Mouse (Mus musculus) monocyte, adult 2 months (primary cell): ENCODE data around the gene Ubqln4.
A peak's percentile ranks its signal among the peaks of the same experiment; 100 is the strongest.

Experiments
- DNase-seq, 2 experiments: peaks; one replicate each; pipeline ENCODE4 v3.0.0; 2022; ENCODE audit warnings: low spot score in 2 of 2, low read depth in 1 of 2

Ubqln4 gene

GRCm38 (mm10) chr3:88525021-88525420, 28.5 kb upstream of the Ubqln4 start:
- no peak for DNase-seq

DNA sequence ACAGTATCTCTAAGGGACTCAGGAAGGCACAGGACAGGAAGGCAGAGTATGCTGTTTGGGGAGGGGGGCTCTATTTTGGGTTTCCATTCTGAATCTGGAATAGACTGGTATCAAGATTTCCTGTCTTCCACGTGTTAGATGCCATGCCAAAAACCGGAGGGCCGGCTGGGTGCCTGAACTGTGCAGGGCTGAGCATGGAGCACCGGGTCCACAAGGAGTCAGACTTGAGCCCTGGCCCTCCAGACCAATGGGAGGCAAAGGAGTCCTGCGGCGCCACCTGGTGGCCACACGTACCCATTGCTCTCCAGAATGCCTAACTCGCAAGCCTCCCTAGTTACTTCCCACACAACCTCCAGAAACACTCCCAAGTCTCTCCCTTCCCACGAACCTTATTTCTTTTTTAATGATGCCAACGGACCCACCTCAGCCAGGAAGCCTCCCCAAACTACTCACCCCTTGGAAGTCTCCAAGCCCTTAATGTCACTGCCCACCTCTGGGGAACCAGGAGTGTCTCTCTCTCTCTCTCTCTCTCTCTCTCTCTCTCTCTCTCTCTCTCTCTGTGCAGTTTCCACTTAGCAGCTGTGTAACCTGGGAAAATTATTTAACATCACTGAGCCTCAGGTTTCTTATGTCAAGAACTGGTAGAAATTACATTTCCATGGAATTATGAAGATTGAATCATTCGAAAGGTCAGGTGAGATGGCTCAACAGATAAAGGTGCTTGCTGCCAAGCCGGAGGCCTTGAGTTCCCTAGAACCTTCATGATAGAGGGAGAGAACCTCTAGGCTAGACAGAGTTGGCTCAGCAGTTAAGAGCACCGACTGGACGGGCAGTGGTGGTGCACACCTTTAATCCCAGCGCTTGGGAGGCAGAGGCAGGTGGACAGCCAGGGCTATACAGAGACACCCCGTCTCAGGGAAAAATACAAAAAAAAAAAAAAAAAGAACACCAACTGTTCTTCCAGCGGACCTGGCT, 27.1 kb upstream of the Ubqln4 start:
- peak; percentile 73 to 74 for DNase-seq

DNA sequence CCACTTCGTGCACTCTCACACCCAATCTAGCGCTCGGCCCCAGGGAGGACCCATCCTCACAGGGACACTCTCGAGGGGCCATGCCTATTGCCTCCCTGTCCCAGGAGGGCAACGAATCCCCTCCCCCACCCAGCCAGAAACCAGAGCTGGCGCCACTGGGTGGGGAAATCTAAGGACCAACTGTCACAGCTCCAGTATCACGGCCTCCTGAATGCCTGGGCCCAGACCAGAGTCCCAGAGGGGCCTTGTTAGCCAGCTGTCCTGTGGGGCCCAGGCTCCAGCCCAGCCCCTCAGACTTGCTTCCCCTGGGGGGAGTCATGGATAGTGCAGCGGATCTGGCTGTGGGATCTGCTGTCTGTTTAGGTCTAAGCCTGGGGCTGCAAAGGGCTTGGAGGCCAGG, 26.0 kb upstream of the Ubqln4 start:
- no peak for DNase-seq

DNA sequence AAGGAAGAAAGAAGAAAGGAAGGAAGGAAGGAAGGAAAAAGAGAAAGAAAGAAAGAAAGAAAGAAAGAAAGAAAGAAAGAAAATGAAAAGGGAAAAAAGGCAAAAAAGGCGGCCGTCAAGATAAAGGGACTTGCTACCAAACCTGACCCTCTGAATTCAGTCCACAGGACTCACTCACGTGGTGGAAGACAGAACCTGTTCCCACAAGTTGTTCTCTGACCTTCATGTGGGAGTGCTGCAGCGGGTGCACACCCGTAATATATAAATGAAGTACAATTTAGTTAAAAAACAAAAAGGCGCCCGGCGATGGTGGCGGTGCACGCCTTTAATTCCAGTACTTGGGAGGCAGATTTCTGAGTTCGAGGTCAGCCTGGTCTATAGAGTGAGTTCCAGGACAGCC, 24.9 kb upstream of the Ubqln4 start:
- no peak for DNase-seq

GRCm38 (mm10) chr3:88529204-88530000, 24.2 kb upstream of the Ubqln4 start:
- DNase-seq = no peak

GRCm38 (mm10) chr3:88530082-88530864, 23.3 kb upstream of the Ubqln4 start:
- DNase-seq = no peak

GRCm38 (mm10) chr3:88531348-88532298, 21.9 kb upstream of the Ubqln4 start:
- DNase-seq = peak in 1 of 2 experiments; percentile 64

GRCm38 (mm10) chr3:88532299-88532674, 21.3 kb upstream of the Ubqln4 start, which contains the start of gene Mex3a:
Gene Mex3a (plus strand): TSS chr3:88532395.
- no peak for DNase-seq

DNA sequence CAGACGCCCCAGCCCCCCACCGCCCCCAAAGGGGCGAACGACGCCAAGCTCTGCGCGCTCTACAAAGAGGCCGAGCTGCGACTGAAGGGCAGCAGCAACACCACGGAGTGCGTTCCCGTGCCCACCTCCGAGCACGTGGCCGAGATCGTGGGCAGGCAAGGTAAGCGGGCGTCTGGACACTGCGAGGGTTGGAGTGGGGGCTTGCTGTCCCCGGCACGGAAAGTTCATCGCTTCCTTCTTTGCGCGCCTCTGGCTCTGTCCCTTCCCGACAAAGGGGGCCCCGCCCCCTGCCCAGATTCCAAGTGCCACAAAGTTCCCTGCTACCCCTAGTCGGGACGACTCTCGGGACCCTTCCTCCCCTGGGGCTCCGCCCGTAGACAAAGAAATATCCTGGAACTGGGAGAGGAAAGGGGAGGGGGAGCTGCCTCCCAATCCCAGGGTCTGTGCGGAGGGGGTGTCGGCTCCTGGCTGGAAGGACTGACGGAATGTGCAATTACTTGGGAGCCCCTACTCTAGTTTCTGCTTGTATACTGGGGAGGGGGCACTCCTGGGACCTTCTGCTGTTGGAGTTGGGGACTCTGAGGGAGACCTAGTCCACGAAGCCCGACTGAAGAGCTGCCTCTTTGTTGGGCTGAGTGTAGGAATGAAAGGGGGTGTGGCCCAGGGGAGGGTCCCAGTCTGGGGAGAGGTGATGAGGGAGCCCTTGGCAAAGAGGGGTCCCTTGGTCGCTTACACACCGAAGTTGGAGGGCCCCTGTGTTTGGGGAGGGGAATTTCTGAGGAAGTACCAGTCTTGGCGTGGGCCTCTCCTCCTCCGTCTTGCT, 20.7 kb upstream of the Ubqln4 start:
- DNase-seq = no peak

- DNase-seq = no peak
Measured at GRCm38 (mm10) chr3:88533706-88534105, 19.9 kb upstream of the Ubqln4 start.

DNA sequence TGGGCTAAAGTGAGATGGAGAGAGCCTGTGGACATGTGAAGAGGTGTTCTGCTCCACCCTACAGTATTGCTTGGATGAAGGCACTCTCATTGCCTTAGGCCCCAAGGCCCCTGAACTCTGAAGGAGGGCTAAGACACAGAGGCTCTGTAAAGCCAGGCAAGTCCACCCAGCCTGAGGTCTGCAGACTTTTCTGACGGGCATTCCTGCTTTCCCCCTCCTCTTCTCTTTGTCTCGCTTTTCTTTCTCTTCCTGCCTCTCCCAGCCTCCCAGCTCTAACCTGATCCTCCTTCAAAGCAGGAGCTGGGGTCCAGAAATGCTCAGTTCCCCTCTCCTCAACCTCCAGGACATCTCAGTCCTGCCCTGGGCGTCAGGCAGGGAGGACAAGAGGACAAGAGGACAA, 18.6 kb upstream of the Ubqln4 start:
- DNase-seq = no peak

- no peak for DNase-seq
Measured at GRCm38 (mm10) chr3:88535527-88535926, 18.0 kb upstream of the Ubqln4 start.

- no peak for DNase-seq
Measured at GRCm38 (mm10) chr3:88536103-88536930, 17.2 kb upstream of the Ubqln4 start.

- DNase-seq = no peak
Measured at GRCm38 (mm10) chr3:88537146-88537545, 16.4 kb upstream of the Ubqln4 start.

- no peak for DNase-seq
Measured at GRCm38 (mm10) chr3:88538271-88539145, 15.1 kb upstream of the Ubqln4 start.

DNA sequence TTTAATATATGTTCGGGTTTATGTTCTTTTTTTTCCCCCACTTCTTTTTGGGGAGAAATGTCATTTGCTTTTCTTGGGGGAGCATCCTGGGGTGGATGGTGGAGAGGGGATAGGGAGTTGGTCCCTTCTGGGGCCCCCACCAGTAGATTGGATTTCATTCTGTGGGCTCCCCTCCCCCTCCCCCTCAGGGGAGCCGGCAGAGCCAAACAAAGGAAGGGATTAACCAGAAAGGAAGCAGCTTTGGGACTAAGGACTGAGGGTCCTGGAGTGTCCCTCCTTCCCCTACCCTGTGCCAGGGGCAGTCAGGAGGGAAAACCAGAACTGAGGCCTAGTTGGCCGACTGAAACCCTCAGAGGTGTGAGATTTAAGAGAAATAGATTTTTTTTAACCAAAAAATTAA, 14.2 kb upstream of the Ubqln4 start:
- no peak for DNase-seq

GRCm38 (mm10) chr3:88540085-88540484, 13.5 kb upstream of the Ubqln4 start:
- DNase-seq = no peak
